Mouse (Mus musculus): ENCODE data around the gene Hccs. TPM values are rescaled to one million over a fixed set of nuclear protein-coding genes. Genes with fewer than 3 reads are reported as not detected.

The Hccs gene
- polyA plus RNA-seq, 1 experiment = 8.5 TPM

- Histone ChIP-seq H3K79me2 (ENCODE audit: control insufficient read depth, insufficient read depth) (no peaks in the 10 kb centered on the region), H3ac (ENCODE audit: control insufficient read depth, insufficient read length) (no peak overlapping the region), H3K27me3 (ENCODE audit: control insufficient read depth, insufficient read depth, insufficient read length) (no peaks in the 10 kb centered on the region), H3K4me2 (ENCODE audit: low read depth) (no peak overlapping the region), H3K36me3 (ENCODE audit: control insufficient read depth, insufficient read depth) (no peaks in the 10 kb centered on the region), H3K4me3 (no peak overlapping the region)
- TF ChIP-seq REST (IDR thresholded peaks at IDR 0.05; ENCODE audit: insufficient read depth, insufficient read length) = no peak
- no peak for TF ChIP-seq CEBPB (IDR thresholded peaks at IDR 0.05; ENCODE audit: insufficient read depth, poor library complexity, severe bottlenecking)
- TF ChIP-seq TCF3 (IDR thresholded peaks at IDR 0.05; ENCODE audit: insufficient read length, low read depth) = no peak
- no peak for TF ChIP-seq POLR2AphosphoS2 (IDR thresholded peaks at IDR 0.05; ENCODE audit: insufficient read length, low read depth)
- TF ChIP-seq MAX (IDR thresholded peaks at IDR 0.05; ENCODE audit: low read depth) = no peak
- TF ChIP-seq SRF (IDR thresholded peaks at IDR 0.05; ENCODE audit: control insufficient read depth, insufficient read length, low read depth) = no peak
- TF ChIP-seq TCF12 (IDR thresholded peaks at IDR 0.05; ENCODE audit: insufficient read depth, poor library complexity, severe bottlenecking) = no peak
- no peak for TF ChIP-seq USF1 (IDR thresholded peaks at IDR 0.05; ENCODE audit: low read depth)
- TF ChIP-seq E2F4 (IDR thresholded peaks at IDR 0.05; ENCODE audit: insufficient read depth) = no peak
- no peak for TF ChIP-seq MYOD1 (IDR thresholded peaks at IDR 0.05; ENCODE audit: control insufficient read depth in 1 of 3, insufficient read length in 2 of 3, low read depth in 2 of 3)
- TF ChIP-seq POLR2A (IDR thresholded peaks at IDR 0.05; ENCODE audit: insufficient read length, low read depth) = no peak
- TF ChIP-seq MYOG (IDR thresholded peaks at IDR 0.05; ENCODE audit: control insufficient read depth in 1 of 3, insufficient read depth in 1 of 3, insufficient read length in 2 of 3, low read depth in 2 of 3) = no peak
Measured at GRCm38 (mm10) chrX:169261034-169261433, 59.1 kb downstream of the Hccs start.

DNA sequence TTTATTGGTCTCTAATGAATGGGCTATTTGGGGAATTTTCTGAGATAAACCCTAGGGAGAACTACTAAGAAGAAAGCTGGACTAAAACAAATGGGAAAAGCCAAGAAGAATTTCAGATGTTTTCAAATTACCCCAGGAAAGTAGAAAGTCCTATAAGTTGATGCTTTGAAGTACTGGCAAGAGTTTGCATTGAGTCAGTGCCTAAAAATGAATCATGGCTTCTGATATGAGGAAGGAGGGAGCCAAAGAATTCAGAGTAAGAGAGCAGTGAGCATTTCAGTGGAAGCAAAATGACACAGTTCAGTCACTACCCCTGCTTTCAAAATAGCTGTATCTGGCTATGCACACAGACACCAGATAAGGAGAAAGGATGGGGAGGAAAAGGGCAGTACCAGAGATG lies 63.4 kb downstream of the Hccs start:
- Histone ChIP-seq H3K27me3 (ENCODE audit: control insufficient read depth, insufficient read depth, insufficient read length) (no peaks in the 10 kb centered on the region), H3ac (ENCODE audit: control insufficient read depth, insufficient read length) (no peak overlapping the region), H3K4me3 (no peak overlapping the region), H3K4me2 (ENCODE audit: low read depth) (no peak overlapping the region), H3K79me2 (ENCODE audit: control insufficient read depth, insufficient read depth) (no peaks in the 10 kb centered on the region), H3K36me3 (ENCODE audit: control insufficient read depth, insufficient read depth) (no peaks in the 10 kb centered on the region)
- TF ChIP-seq POLR2A (IDR thresholded peaks at IDR 0.05; ENCODE audit: insufficient read length, low read depth) (no peak), E2F4 (IDR thresholded peaks at IDR 0.05; ENCODE audit: insufficient read depth) (no peak), CEBPB (IDR thresholded peaks at IDR 0.05; ENCODE audit: insufficient read depth, poor library complexity, severe bottlenecking) (no peak), POLR2AphosphoS2 (IDR thresholded peaks at IDR 0.05; ENCODE audit: insufficient read length, low read depth) (no peak), MAX (IDR thresholded peaks at IDR 0.05; ENCODE audit: low read depth) (no peak), TCF3 (IDR thresholded peaks at IDR 0.05; ENCODE audit: insufficient read length, low read depth) (no peak), MYOG (IDR thresholded peaks at IDR 0.05; ENCODE audit: control insufficient read depth in 1 of 3, insufficient read depth in 1 of 3, insufficient read length in 2 of 3, low read depth in 2 of 3) (no peak), MYOD1 (IDR thresholded peaks at IDR 0.05; ENCODE audit: control insufficient read depth in 1 of 3, insufficient read length in 2 of 3, low read depth in 2 of 3) (no peak), REST (IDR thresholded peaks at IDR 0.05; ENCODE audit: insufficient read depth, insufficient read length) (no peak)

DNA sequence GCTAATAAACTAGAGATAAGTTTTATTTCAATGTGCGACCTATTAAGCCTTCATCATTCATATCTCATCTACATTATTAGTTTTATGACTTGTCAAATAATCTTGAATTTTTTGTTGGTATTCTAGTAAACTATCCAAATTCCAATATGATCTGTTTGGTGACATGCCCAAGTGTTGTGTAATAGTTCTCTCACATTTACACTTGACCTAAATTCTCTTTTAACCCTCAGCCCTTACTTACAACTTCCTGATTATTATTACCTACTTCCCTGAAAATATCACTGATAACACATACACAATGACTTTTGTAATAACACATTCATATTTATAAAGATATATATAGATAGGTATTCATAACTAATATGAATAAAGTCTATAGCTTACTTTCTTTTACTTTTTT lies 64.3 kb downstream of the Hccs start:
- Histone ChIP-seq H3ac (ENCODE audit: control insufficient read depth, insufficient read length) (no peak overlapping the region), H3K79me2 (ENCODE audit: control insufficient read depth, insufficient read depth) (no peaks in the 10 kb centered on the region), H3K27me3 (ENCODE audit: control insufficient read depth, insufficient read depth, insufficient read length) (no peaks in the 10 kb centered on the region), H3K4me3 (no peak overlapping the region), H3K36me3 (ENCODE audit: control insufficient read depth, insufficient read depth) (no peaks in the 10 kb centered on the region), H3K4me2 (ENCODE audit: low read depth) (no peak overlapping the region)
- TF ChIP-seq REST (IDR thresholded peaks at IDR 0.05; ENCODE audit: insufficient read depth, insufficient read length) (no peak), E2F4 (IDR thresholded peaks at IDR 0.05; ENCODE audit: insufficient read depth) (no peak), MYOD1 (IDR thresholded peaks at IDR 0.05; ENCODE audit: control insufficient read depth in 1 of 3, insufficient read length in 2 of 3, low read depth in 2 of 3) (no peak), SRF (IDR thresholded peaks at IDR 0.05; ENCODE audit: control insufficient read depth, insufficient read length, low read depth) (no peak), TCF12 (IDR thresholded peaks at IDR 0.05; ENCODE audit: insufficient read depth, poor library complexity, severe bottlenecking) (no peak), MAX (IDR thresholded peaks at IDR 0.05; ENCODE audit: low read depth) (no peak), POLR2A (IDR thresholded peaks at IDR 0.05; ENCODE audit: insufficient read length, low read depth) (no peak), TCF3 (IDR thresholded peaks at IDR 0.05; ENCODE audit: insufficient read length, low read depth) (no peak), USF1 (IDR thresholded peaks at IDR 0.05; ENCODE audit: low read depth) (no peak), CEBPB (IDR thresholded peaks at IDR 0.05; ENCODE audit: insufficient read depth, poor library complexity, severe bottlenecking) (no peak), POLR2AphosphoS2 (IDR thresholded peaks at IDR 0.05; ENCODE audit: insufficient read length, low read depth) (no peak), MYOG (IDR thresholded peaks at IDR 0.05; ENCODE audit: control insufficient read depth in 1 of 3, insufficient read depth in 1 of 3, insufficient read length in 2 of 3, low read depth in 2 of 3) (no peak)

DNA sequence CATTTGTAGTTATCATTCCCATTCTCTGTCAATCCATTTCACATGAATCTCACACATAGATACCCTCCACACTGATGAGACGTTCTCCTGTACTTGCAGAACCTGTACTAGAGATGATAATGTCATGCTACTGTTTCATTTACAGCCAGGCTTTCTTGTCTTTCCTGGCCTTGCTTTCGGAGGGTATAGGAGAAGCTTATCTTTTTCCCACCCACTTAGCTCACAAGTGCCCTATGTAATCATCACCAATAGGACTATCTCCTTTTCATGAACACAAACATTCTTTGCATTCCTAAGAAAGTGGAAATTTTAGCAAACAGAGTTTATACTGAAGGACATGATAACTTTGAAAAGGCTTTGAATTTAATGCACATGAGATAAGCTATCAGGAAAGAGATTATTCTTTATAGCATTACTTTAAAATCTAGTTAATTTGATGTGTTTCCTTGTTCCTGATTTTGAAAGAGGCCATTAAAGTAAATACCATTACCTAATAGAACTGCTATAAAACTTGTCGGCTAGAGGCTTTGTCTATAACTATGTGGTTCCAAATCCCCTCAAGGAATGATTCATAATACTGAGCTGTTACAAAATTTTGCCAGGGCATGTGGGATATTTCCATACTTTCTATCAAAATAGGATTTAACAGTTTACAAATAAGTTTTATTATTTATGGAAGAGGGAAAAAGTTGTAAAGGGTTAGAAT lies 97.7 kb downstream of the Hccs start:
- H3ac ChIP-seq (ENCODE audit: control insufficient read depth, insufficient read length) = no peak overlapping the region
- H3K27me3 ChIP-seq (ENCODE audit: control insufficient read depth, insufficient read depth, insufficient read length) = no peaks in the 10 kb centered on the region
- no peak overlapping the region for H3K4me3 ChIP-seq
- H3K79me2 ChIP-seq (ENCODE audit: control insufficient read depth, insufficient read depth) = no peaks in the 10 kb centered on the region
- no peak overlapping the region for H3K4me2 ChIP-seq (ENCODE audit: low read depth)
- no peak for TF ChIP-seq REST (IDR thresholded peaks at IDR 0.05; ENCODE audit: insufficient read depth, insufficient read length)
- TF ChIP-seq MYOG (IDR thresholded peaks at IDR 0.05; ENCODE audit: control insufficient read depth in 1 of 3, insufficient read depth in 1 of 3, insufficient read length in 2 of 3, low read depth in 2 of 3) = no peak
- no peak for TF ChIP-seq CEBPB (IDR thresholded peaks at IDR 0.05; ENCODE audit: insufficient read depth, poor library complexity, severe bottlenecking)
- TF ChIP-seq MYOD1 (IDR thresholded peaks at IDR 0.05; ENCODE audit: control insufficient read depth in 1 of 3, insufficient read length in 2 of 3, low read depth in 2 of 3) = no peak
- TF ChIP-seq POLR2AphosphoS2 (IDR thresholded peaks at IDR 0.05; ENCODE audit: insufficient read length, low read depth) = no peak
- TF ChIP-seq USF1 (IDR thresholded peaks at IDR 0.05; ENCODE audit: low read depth) = no peak
- TF ChIP-seq POLR2A (IDR thresholded peaks at IDR 0.05; ENCODE audit: insufficient read length, low read depth) = no peak
- no peak for TF ChIP-seq TCF3 (IDR thresholded peaks at IDR 0.05; ENCODE audit: insufficient read length, low read depth)
- TF ChIP-seq SRF (IDR thresholded peaks at IDR 0.05; ENCODE audit: control insufficient read depth, insufficient read length, low read depth) = no peak
- TF ChIP-seq E2F4 (IDR thresholded peaks at IDR 0.05; ENCODE audit: insufficient read depth) = no peak
- no peak for TF ChIP-seq TCF12 (IDR thresholded peaks at IDR 0.05; ENCODE audit: insufficient read depth, poor library complexity, severe bottlenecking)
- no peak for TF ChIP-seq MAX (IDR thresholded peaks at IDR 0.05; ENCODE audit: low read depth)
- H3K36me3 ChIP-seq (ENCODE audit: control insufficient read depth, insufficient read depth) = no peaks in the 10 kb centered on the region
